Mouse (Mus musculus) left cerebral cortex, postnatal 4 days (tissue): ENCODE results near the gene 1700069L16Rik. TPM values are rescaled to one million over a fixed set of nuclear protein-coding genes. Genes with fewer than 3 reads are reported as not detected.

Experiments used
- DNase-seq: peaks from one replicate; pipeline ENCODE4 v3.0.0-alpha.2; 2022
- intact Hi-C: fragments of 180-260 bp; cut with DNase I; formaldehyde crosslinking; loops from one replicate; pipeline ENCODE4 v1.15.1; 2025
- total RNA-seq, 2 experiments: library from RNA; stranded (reverse); gene quantifications; 2 replicates each; pipeline ENCODE4 v1.2.3; 2021

The 1700069L16Rik gene
- total RNA-seq = not detected

GRCm38 (mm10) chr5:113724446-113724845, at the start of gene 1700069L16Rik:
1700069L16Rik (minus strand) TSS chr5:113724772.
- intact Hi-C loops = loop anchor here (2.0 to 10.0 kb wide), 2 partner anchors 250 to 358 kb away; no protein-coding TSS in a partner anchor
- peak; percentile 91 for DNase-seq

GRCm38 (mm10) chr5:113773664-113774063, 49.1 kb upstream of the 1700069L16Rik start:
- peak; percentile 88 for DNase-seq
- intact Hi-C loops = loop anchor here (5.0 to 10.0 kb wide), 2 partner anchors 44 to 171 kb away; no protein-coding TSS in a partner anchor

GRCm38 (mm10) chr5:113772905-113773519, 48.4 kb upstream of the 1700069L16Rik start:
- intact Hi-C loops = loop anchor here (5.0 to 10.0 kb wide), 2 partner anchors 44 to 172 kb away; no protein-coding TSS in a partner anchor
- no peak for DNase-seq

GRCm38 (mm10) chr5:113772450-113772895, 47.9 kb upstream of the 1700069L16Rik start, which contains the start of the genes Sart3 and Iscu:
Sart3 (minus strand) TSS chr5:113772510.
Iscu (plus strand) TSS chr5:113772748.
- intact Hi-C loops = loop anchor here (5.0 to 10.0 kb wide), 2 partner anchors 45 to 172 kb away; no protein-coding TSS in a partner anchor
- DNase-seq = peak; percentile 96

GRCm38 (mm10) chr5:113771213-113772162, 46.9 kb upstream of the 1700069L16Rik start:
- intact Hi-C loops = loop anchor here (5.0 to 10.0 kb wide), 2 partner anchors 46 to 173 kb away; no protein-coding TSS in a partner anchor
- peak; percentile 87 for DNase-seq

GRCm38 (mm10) chr5:113768806-113769205, 44.2 kb upstream of the 1700069L16Rik start:
- no peak for DNase-seq
- intact Hi-C loops = no loop called here

- no peak for DNase-seq
- intact Hi-C loops = no loop called here
Measured at GRCm38 (mm10) chr5:113765641-113766526, 41.3 kb upstream of the 1700069L16Rik start.

- intact Hi-C loops = no loop called here
- no peak for DNase-seq
Measured at GRCm38 (mm10) chr5:113764426-113764825, 39.9 kb upstream of the 1700069L16Rik start.

GRCm38 (mm10) chr5:113761585-113761984, 37.0 kb upstream of the 1700069L16Rik start:
- no peak for DNase-seq
- intact Hi-C loops = no loop called here

- no peak for DNase-seq
- intact Hi-C loops = no loop called here
Measured at GRCm38 (mm10) chr5:113755347-113756030, 30.9 kb upstream of the 1700069L16Rik start.

- intact Hi-C loops = no loop called here
- DNase-seq = no peak
Measured at GRCm38 (mm10) chr5:113751521-113752157, 27.1 kb upstream of the 1700069L16Rik start.

GRCm38 (mm10) chr5:113748556-113749331, 24.2 kb upstream of the 1700069L16Rik start:
- peak; percentile 66 for DNase-seq
- intact Hi-C loops = no loop called here

- intact Hi-C loops = no loop called here
- no peak for DNase-seq
Measured at GRCm38 (mm10) chr5:113747629-113748028, 23.1 kb upstream of the 1700069L16Rik start.

GRCm38 (mm10) chr5:113737607-113738237, 13.2 kb upstream of the 1700069L16Rik start:
- DNase-seq = no peak
- intact Hi-C loops = no loop called here

GRCm38 (mm10) chr5:113736522-113737164, 12.1 kb upstream of the 1700069L16Rik start:
- DNase-seq = no peak
- intact Hi-C loops = no loop called here

GRCm38 (mm10) chr5:113736113-113736502, 11.5 kb upstream of the 1700069L16Rik start:
- intact Hi-C loops = no loop called here
- no peak for DNase-seq
